Mouse (Mus musculus) midbrain, embryonic 13.5 days (tissue): Measurements from ENCODE around the gene Sdc4. TPM values are rescaled to one million over a fixed set of nuclear protein-coding genes. Genes with fewer than 3 reads are reported as not detected.

Experiments
- ATAC-seq: fragments of 200-750 bp; cut with Nextera tagmentation; 2 replicates; pipeline ENCODE4 v1.8.0; 2017; ENCODE audit warnings: mild to moderate bottlenecking, moderate TSS enrichment, moderate library complexity
- H3K27ac ChIP-seq: fragments of 300-500 bp; sonication (generic); 2 replicates; pipeline ENCODE4 v1.5.1; 2015; ENCODE audit warnings: inconsistent platforms, mild to moderate bottlenecking, moderate library complexity
- H3K27me3 ChIP-seq: fragments of 300-500 bp; sonication (generic); 2 replicates; pipeline ENCODE4 v1.6.1; 2015; ENCODE audit warnings: mild to moderate bottlenecking, inconsistent platforms
- H3K36me3 ChIP-seq: fragments of 300-500 bp; sonication (generic); 2 replicates; pipeline ENCODE4 v1.6.1; 2015; ENCODE audit warnings: mild to moderate bottlenecking, inconsistent platforms
- H3K4me1 ChIP-seq: fragments of 300-500 bp; sonication (generic); replicated peaks from 2 replicates; pipeline ENCODE4 v1.6.1; 2015; ENCODE audit warnings: inconsistent platforms
- H3K4me2 ChIP-seq: fragments of 300-500 bp; sonication (generic); replicated peaks from 2 replicates; pipeline ENCODE4 v1.6.1; 2015; ENCODE audit warnings: moderate library complexity, mild to moderate bottlenecking, inconsistent platforms
- H3K4me3 ChIP-seq: fragments of 300-500 bp; sonication (generic); replicated peaks from 2 replicates; pipeline ENCODE4 v1.5.1; 2015; ENCODE audit warnings: mild to moderate bottlenecking, inconsistent platforms
- H3K9ac ChIP-seq: fragments of 300-500 bp; sonication (generic); replicated peaks from 2 replicates; pipeline ENCODE4 v1.6.1; 2015; ENCODE audit warnings: mild to moderate bottlenecking, inconsistent platforms
- H3K9me3 ChIP-seq: fragments of 300-500 bp; sonication (generic); 2 replicates; pipeline ENCODE4 v1.6.1; 2016; ENCODE audit warnings: mild to moderate bottlenecking, inconsistent platforms
- WGBS: fragments of 180-500 bp; shearing (Covaris S2); methylation state at CpG from one replicate; pipeline ENCODE4 v1.1.7; 2015; 5-methylcytosine and 5-hydroxymethylcytosine counted together
- polyA plus RNA-seq: library from polyadenylated mRNA; unstranded; fragments of >200 nt; fragmentation: Nextera tagmentation; extraction: Ambion mirVana; gene quantifications from 2 replicates; pipeline ENCODE4 v1.2.1, GENCODE M21; 2015

Sdc4 gene
- polyA plus RNA-seq, 1 experiment from 2014 or later: 7.3 TPM

DNA sequence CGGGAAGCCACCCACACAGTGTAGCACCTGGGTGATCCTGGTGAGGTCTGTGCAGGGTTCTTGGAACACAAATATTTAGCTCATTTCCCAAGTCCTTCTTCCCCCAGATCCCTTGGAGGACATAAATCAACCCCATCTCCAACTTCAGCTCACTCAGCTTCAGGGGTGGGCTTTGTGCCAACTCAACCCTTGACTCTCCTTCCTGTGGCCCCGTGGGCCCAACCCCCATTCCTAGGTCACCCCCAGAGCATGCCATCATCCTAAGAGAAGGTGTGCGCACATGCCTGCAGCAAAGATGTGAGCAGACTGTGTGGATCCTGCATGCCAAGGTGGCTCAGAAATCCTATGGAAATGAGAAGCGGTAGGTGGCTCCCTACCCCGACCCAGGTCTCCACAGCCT is 38.2 kb downstream of the Sdc4 start:
- Histone ChIP-seq H3K36me3 (no peaks in the 10 kb centered on the region), H3K4me2 (no peak overlapping the region), H3K4me1 (peaks cover 13% of the 10 kb centered on the region), H3K27ac (no peak overlapping the region), H3K27me3 (peaks cover 99% of the 10 kb centered on the region), H3K9ac (no peak overlapping the region), H3K4me3 (no peak overlapping the region), H3K9me3 (no peaks in the 10 kb centered on the region)
- ATAC-seq: no peak
- 47% methylated on average over 5 of the region's 5 CpGs for WGBS

DNA sequence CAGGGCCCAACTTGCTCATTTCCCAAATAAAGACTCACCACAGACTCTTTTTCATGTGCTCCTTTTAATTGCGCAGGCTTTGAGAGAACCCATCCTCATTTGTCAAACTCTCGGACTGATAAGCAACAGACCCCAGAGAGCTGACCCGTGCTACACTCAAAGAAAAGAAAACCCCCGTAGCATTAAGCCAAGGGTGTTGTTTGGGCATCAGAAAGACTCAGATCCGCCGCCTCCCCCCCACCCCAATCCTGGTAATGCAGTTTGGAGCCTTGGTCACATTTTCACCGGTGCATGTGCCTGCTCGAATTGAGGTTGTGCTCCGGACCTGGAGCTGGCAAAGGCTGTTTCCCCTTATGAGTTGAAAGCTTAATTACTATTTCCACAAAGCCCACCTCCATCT is 38.6 kb downstream of the Sdc4 start, which contains the start of gene Matn4:
TSS of gene Matn4 (minus strand) at position 101 of the 400 bp plus-strand sequence.
- Histone ChIP-seq H3K9me3 (no peaks in the 10 kb centered on the region), H3K4me1 (peaks cover 13% of the 10 kb centered on the region), H3K9ac (peak within 1 kb of the TSS; percentile 26; the same call in 1 of the 2 replicates), H3K4me3 (peak within 1 kb of the TSS; percentile 35), H3K36me3 (no peaks in the 10 kb centered on the region), H3K27me3 (peaks cover 99% of the 10 kb centered on the region), H3K4me2 (peak within 1 kb of the TSS; percentile 52), H3K27ac (no peak within 1 kb of the TSS)
- WGBS: 8% methylated on average over 9 of the region's 9 CpGs
- ATAC-seq: no peak

DNA sequence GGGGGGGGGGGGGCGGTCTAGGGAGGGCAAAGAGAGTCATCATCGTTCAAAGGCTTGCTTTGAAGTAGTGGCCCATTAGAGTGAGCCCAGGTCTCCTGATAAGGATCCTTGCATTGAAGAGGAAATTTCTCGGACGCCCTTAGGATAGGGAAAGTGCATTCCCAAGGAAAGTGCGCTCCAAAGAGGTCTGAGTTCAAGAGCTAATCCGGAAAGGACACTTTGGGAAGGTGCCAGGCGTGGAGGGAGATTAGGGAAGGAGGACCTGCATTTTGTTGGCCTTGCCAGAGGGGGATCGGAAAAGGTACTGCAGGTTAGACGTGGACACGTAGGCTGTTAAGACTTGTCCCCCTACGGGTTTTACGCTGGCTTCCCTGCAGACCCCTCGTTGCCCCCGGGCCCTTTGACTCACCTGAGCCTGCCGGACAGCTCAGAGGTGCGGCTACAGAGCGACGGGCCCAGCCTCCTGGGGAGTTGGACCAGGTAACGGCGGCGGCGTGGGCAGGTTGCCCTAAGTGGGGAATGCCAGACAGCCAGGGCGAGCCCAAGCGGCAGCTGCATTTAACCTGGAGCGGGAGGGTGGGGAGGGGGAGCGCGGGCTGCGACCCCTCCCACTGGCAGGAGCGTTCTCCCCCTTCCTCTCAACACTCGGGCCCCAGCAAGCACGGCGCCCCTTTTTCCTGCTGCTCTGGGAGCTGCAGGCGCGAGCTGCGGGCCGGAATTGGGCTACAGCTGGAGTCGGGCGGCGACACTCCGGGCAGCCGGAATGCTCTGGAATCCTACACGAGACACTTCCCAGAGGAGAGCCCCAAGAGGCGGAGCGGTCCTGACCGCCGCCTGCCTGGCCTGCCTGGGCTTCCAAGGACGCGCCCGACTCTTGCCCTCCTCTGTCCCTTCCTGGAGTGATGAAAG is 39.4 kb downstream of the Sdc4 start:
- H3K4me1 ChIP-seq: peaks cover 13% of the 10 kb centered on the region
- H3K9ac ChIP-seq: peak overlapping the region; percentile 26; the same call in 1 of the 2 replicates
- H3K4me3 ChIP-seq: peak overlapping the region; percentile 35
- H3K9me3 ChIP-seq: no peaks in the 10 kb centered on the region
- H3K4me2 ChIP-seq: peak overlapping the region; percentile 52
- 1% methylated on average over 42 of the region's 49 CpGs for WGBS
- H3K36me3 ChIP-seq: no peaks in the 10 kb centered on the region
- no peak for ATAC-seq
- no peak overlapping the region for H3K27ac ChIP-seq
- H3K27me3 ChIP-seq: peaks cover 99% of the 10 kb centered on the region

DNA sequence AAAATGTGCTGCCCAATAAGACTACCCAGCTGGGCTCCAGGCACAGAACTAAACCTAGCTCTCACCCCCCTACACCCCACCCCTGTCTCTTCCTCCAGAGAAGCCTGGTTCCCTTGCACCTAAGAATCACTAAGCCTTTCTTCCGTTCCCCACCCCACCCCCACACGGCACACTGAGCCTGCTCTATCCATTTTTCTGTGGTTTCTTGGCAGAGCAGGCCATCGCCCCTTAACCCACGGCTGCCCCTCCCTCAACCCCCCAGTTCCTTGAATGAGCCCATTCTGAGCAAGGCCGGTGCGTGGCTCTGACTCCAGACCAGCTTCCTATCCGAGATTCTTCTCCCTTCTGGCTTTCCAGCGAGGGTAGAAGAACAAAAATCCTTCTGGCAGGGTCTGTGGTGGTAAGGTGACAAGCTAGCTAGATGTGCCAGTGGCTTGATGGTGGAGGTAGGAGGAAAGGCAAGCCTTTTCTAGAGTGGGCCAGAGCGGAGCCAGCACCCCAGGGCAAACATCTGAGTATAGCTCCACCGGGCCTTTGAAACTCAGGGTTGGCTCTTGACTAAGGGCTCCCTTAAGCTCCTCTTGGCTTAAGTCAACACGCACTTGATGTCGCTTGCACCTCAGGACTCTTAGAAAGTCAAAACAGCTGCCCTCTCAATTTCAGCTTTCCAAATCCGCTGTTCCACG is 40.1 kb downstream of the Sdc4 start:
- Histone ChIP-seq H3K9me3 (no peaks in the 10 kb centered on the region), H3K27me3 (peaks cover 98% of the 10 kb centered on the region), H3K4me2 (no peak overlapping the region), H3K4me3 (no peak overlapping the region), H3K36me3 (no peaks in the 10 kb centered on the region), H3K4me1 (peaks cover 13% of the 10 kb centered on the region), H3K27ac (no peak overlapping the region), H3K9ac (no peak overlapping the region)
- no peak for ATAC-seq
- 9% methylated on average over 14 of the region's 14 CpGs for WGBS

DNA sequence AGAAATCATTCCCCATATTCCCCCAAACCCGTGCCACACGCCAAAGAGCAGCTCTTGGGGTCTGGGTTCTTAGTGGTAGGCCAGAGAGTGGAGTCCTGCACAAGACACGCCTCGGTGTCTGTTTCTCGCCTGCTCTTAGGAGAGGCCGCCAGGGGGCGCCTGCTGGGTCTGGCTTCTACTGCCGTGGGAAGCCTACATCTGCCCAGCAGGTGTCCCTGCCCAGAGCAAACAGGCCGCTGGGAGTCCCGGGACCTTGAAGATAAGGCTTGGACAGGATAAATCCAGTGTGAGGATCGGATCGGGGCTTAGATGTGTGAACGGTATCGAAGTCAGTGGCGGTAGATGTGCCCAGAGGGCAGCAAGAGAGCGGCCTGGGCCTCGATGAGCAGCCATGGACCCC is 40.8 kb downstream of the Sdc4 start, which contains the start of gene Rbpjl:
TSS of gene Rbpjl (plus strand) at position 236 of the 400 bp plus-strand sequence.
- no peak within 1 kb of the TSS; the same call in 1 of the 2 replicates for H3K4me2 ChIP-seq
- peaks cover 92% of the 10 kb centered on the region for H3K27me3 ChIP-seq
- no peak within 1 kb of the TSS; the same call in 1 of the 2 replicates for H3K4me3 ChIP-seq
- H3K36me3 ChIP-seq: no peaks in the 10 kb centered on the region
- H3K4me1 ChIP-seq: peaks cover 13% of the 10 kb centered on the region
- WGBS: 2% methylated on average over 17 of the region's 17 CpGs
- peak; percentile 62; the same call in 1 of the 2 replicates for ATAC-seq
- H3K9ac ChIP-seq: no peak within 1 kb of the TSS
- no peaks in the 10 kb centered on the region for H3K9me3 ChIP-seq
- H3K27ac ChIP-seq: no peak within 1 kb of the TSS

DNA sequence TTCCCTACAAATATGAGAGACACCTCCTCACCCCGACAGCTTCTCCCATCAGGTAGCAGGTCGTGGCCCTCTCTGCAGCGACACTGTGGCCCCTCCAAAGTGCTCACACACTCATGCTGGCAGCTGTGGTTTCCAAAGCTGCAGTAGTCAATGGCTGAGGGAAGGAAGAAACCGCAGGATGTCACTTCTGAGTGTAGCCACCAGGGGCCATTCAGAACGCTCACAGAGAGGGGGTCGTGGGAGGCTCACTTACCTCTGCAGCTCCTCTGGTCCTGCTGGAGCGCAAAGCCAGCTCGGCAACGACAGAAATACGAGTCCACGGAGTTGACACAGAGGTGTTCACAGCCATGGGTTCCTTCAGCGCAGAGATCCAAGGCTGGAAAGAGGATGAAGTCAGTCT is 46.8 kb downstream of the Sdc4 start:
- Histone ChIP-seq H3K27ac (no peak overlapping the region), H3K4me1 (no peaks in the 10 kb centered on the region; the same call in 1 of the 2 replicates), H3K9me3 (peaks cover 6% of the 10 kb centered on the region; the same call in 1 of the 2 replicates), H3K27me3 (peaks cover 38% of the 10 kb centered on the region), H3K4me2 (no peak overlapping the region), H3K4me3 (no peak overlapping the region), H3K9ac (no peak overlapping the region), H3K36me3 (no peaks in the 10 kb centered on the region)
- WGBS: 76% methylated on average over 12 of the region's 12 CpGs
- ATAC-seq: no peak

DNA sequence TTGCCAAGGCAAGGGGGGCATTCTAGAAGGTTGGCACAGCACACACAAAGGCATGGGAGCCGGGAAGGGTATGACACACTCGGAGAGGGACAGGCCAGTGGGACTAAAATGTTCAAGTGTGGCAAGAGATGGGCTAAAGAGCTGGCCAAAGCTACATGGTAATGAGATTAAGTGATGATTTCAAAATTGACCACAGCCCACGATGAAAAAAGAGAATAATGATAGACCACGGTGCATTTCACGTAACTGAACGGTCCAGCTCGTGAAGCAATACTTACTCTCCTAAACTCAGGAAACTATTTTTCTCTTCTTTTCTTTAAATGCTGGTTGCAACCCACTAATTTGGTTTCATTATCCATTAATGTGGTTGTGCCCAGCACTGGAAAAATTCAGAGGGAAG is 47.6 kb downstream of the Sdc4 start:
- WGBS: 95% methylated on average over 7 of the region's 7 CpGs
- ATAC-seq: no peak
- Histone ChIP-seq H3K9me3 (peaks cover 6% of the 10 kb centered on the region; the same call in 1 of the 2 replicates), H3K4me1 (no peaks in the 10 kb centered on the region; the same call in 1 of the 2 replicates), H3K36me3 (no peaks in the 10 kb centered on the region), H3K4me2 (no peak overlapping the region), H3K27me3 (peaks cover 31% of the 10 kb centered on the region), H3K9ac (no peak overlapping the region), H3K4me3 (no peak overlapping the region), H3K27ac (no peak overlapping the region)

DNA sequence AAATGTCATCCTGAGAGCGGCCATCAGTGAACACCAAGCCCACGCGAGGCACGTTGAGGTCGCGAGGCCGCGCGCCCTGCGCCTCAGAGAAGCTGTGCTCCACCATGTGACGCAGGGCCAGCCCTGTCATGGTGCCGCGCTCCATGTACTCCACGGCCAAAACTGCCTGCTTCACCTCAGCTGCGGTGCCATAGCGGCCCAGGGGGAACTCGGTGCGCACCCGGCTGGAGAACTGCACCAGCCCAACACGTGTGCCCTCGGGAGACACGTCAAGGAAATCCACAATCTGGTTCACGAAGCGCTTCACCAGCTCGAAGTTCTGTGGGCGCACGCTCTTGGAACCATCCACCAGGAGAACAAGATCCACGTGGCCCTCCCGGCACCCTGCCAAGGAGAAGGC is 50.6 kb downstream of the Sdc4 start:
- Histone ChIP-seq H3K4me2 (no peak overlapping the region), H3K4me1 (peaks cover 9% of the 10 kb centered on the region), H3K4me3 (no peak overlapping the region), H3K36me3 (no peaks in the 10 kb centered on the region), H3K9ac (no peak overlapping the region), H3K27me3 (peaks cover 32% of the 10 kb centered on the region), H3K27ac (no peak overlapping the region), H3K9me3 (peaks cover 6% of the 10 kb centered on the region; the same call in 1 of the 2 replicates)
- WGBS: 75% methylated on average over 29 of the region's 29 CpGs
- ATAC-seq: no peak

DNA sequence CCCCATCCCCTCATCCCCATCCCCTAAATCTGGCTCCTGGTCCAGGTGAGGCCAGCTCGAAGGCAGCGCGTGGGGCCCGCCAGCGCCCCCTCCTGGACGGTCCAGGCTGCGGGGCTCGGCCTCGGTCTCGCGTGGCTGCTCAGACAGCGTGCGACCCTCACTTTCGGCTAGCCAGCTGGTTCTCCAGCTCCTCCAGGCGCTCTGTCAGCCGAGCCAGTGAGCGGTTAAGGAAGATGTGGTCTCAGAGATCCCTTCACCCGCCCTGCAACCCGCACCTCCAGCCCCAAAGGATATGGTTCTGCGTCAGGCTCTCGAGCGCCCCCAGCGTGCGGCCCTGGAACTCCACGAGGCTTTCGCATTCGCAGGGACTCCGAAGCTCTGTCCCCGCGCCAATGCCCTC is 54.2 kb downstream of the Sdc4 start:
- Histone ChIP-seq H3K36me3 (no peaks in the 10 kb centered on the region), H3K4me1 (peaks cover 20% of the 10 kb centered on the region), H3K9me3 (no peaks in the 10 kb centered on the region), H3K27me3 (peaks cover 52% of the 10 kb centered on the region), H3K9ac (peak overlapping the region; percentile 59; the same call in 1 of the 2 replicates), H3K4me2 (peak overlapping the region; percentile 66), H3K4me3 (peak overlapping the region; percentile 47), H3K27ac (no peak overlapping the region)
- ATAC-seq: peak; percentile 73
- under 1% methylated on average over 30 of the region's 30 CpGs for WGBS

DNA sequence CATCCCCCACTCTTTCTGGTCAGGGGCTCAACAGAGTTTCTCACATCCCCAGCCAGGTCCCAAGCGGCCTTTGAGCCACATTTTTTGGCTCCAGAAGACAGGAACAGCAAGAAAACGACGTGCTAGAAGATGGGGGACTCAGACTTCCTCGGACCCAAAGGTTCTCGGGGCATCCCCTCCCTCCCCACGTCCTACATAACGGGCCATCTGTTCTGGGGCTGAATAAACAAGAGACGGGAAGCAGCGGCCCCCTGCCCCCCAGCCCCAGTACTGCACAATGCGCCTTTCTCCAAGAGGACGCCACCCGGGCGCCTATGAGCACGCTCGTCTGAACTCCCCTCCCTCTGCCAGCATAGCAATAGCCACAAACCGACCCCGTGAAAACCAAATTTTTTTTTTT is 54.7 kb downstream of the Sdc4 start, which contains the start of gene Slpi:
TSS of gene Slpi (minus strand) at position 76 of the 400 bp plus-strand sequence.
- H3K27me3 ChIP-seq: peaks cover 52% of the 10 kb centered on the region
- H3K4me1 ChIP-seq: peaks cover 20% of the 10 kb centered on the region
- H3K36me3 ChIP-seq: no peaks in the 10 kb centered on the region
- WGBS: under 1% methylated on average over 17 of the region's 17 CpGs
- no peak within 1 kb of the TSS for H3K27ac ChIP-seq
- H3K9ac ChIP-seq: peak within 1 kb of the TSS; percentile 59; the same call in 1 of the 2 replicates
- ATAC-seq: peak; percentile 69
- no peaks in the 10 kb centered on the region for H3K9me3 ChIP-seq
- peak within 1 kb of the TSS; percentile 66 for H3K4me2 ChIP-seq
- H3K4me3 ChIP-seq: peak within 1 kb of the TSS; percentile 47

DNA sequence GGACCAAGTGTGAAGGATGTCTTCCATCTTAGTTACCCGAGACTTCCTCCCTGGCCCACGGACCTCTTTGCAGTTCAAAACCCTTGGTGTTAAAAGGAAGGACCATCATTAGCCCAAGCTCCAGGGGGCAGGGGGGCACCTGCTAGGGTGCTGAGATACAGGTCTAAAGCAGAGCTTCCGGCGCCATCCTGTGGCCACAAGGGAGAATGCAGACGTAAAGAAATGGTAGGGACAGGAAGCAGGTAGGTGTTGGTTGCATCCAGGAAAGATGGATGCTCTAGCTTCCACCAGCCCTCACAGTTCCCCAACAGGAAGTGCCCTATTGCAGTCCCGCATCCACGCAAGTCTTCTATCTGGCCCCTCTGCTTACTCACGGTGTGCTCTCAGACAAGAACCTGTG is 56.7 kb downstream of the Sdc4 start:
- H3K27me3 ChIP-seq: peaks cover 46% of the 10 kb centered on the region
- H3K4me2 ChIP-seq: no peak overlapping the region
- H3K4me1 ChIP-seq: peaks cover 20% of the 10 kb centered on the region
- H3K27ac ChIP-seq: no peak overlapping the region
- no peaks in the 10 kb centered on the region for H3K9me3 ChIP-seq
- no peak overlapping the region for H3K9ac ChIP-seq
- no peak overlapping the region for H3K4me3 ChIP-seq
- no peak for ATAC-seq
- H3K36me3 ChIP-seq: no peaks in the 10 kb centered on the region
- WGBS: 16% methylated on average over 8 of the region's 8 CpGs
